Mouse (Mus musculus) heart, embryonic 11.5 days (tissue): Measurements from ENCODE around the gene Fam83c. TPM values are rescaled to one million over a fixed set of nuclear protein-coding genes. Genes with fewer than 3 reads are reported as not detected.
A peak's percentile ranks its signal among the peaks of the same experiment; 100 is the strongest.

Source experiments
- ATAC-seq: fragments of 200-750 bp; cut with Nextera tagmentation; replicated peaks from 2 replicates; pipeline ENCODE4 v1.8.0; 2017; ENCODE audit warnings: moderate library complexity; ENCODE audit not compliant: insufficient number of reproducible peaks, low FRiP score, low TSS enrichment
- H3K27ac ChIP-seq: fragments of 300-500 bp; sonication (generic); 2 replicates; pipeline ENCODE4 v1.5.1; 2014; ENCODE audit warnings: mild to moderate bottlenecking, low read depth, low read length
- H3K27me3 ChIP-seq: fragments of 300-500 bp; sonication (generic); 2 replicates; pipeline ENCODE4 v1.6.1; 2014; ENCODE audit warnings: mild to moderate bottlenecking, low read length, mixed read lengths; ENCODE audit not compliant: control insufficient read depth, insufficient read depth
- H3K36me3 ChIP-seq: fragments of 300-500 bp; sonication (generic); 2 replicates; pipeline ENCODE4 v1.6.1; 2014; ENCODE audit warnings: mild to moderate bottlenecking, low read length, moderate library complexity, mixed read lengths; ENCODE audit not compliant: control insufficient read depth, insufficient read depth
- H3K4me1 ChIP-seq: fragments of 300-500 bp; sonication (generic); 2 replicates; pipeline ENCODE4 v1.6.1; 2014; ENCODE audit warnings: low read length; ENCODE audit not compliant: control insufficient read depth, insufficient read depth
- H3K4me2 ChIP-seq: fragments of 300-500 bp; sonication (generic); 2 replicates; pipeline ENCODE4 v1.6.1; 2014; ENCODE audit warnings: mild to moderate bottlenecking, moderate library complexity
- H3K4me3 ChIP-seq: fragments of 300-500 bp; sonication (generic); 2 replicates; pipeline ENCODE4 v1.5.1; 2014; ENCODE audit warnings: low read depth, low read length
- H3K9ac ChIP-seq: fragments of 300-500 bp; sonication (generic); 2 replicates; pipeline ENCODE4 v1.6.1; 2014; ENCODE audit warnings: mild to moderate bottlenecking, low read depth, low read length, moderate library complexity
- H3K9me3 ChIP-seq: fragments of 300-500 bp; sonication (generic); replicated peaks from 2 replicates; pipeline ENCODE4 v1.6.1; 2016; ENCODE audit warnings: low read length; ENCODE audit not compliant: control insufficient read depth
- WGBS: fragments of 180-500 bp; shearing (Covaris S2); extraction: QIAGEN DNeasy Blood & Tissue Kit; methylation state at CpG from one replicate; pipeline ENCODE4 v1.1.7; 2014; ENCODE audit not compliant: insufficient replicate concordance; 5-methylcytosine and 5-hydroxymethylcytosine counted together
- polyA plus RNA-seq: library from polyadenylated mRNA; unstranded; fragments of >200 nt; fragmentation: Nextera tagmentation; extraction: Ambion mirVana; gene quantifications from 2 replicates; pipeline ENCODE4 v1.2.1, GENCODE M21; 2014

The Fam83c gene
- polyA plus RNA-seq, 1 experiment from 2014 or later: 0.06 TPM

- no peak for ATAC-seq
- Histone ChIP-seq H3K9ac (no peak overlapping the region), H3K9me3 (no peaks in the 10 kb centered on the region), H3K36me3 (peaks cover 17% of the 10 kb centered on the region; the same call in 1 of the 2 replicates), H3K27me3 (no peaks in the 10 kb centered on the region), H3K4me3 (no peak overlapping the region), H3K27ac (no peak overlapping the region), H3K4me2 (no peak overlapping the region), H3K4me1 (peaks cover 10% of the 10 kb centered on the region)
- WGBS: 91% methylated on average over 5 of the region's 5 CpGs
Observed at GRCm38 (mm10) chr2:155820779-155821178, 13.9 kb downstream of the Fam83c start.

DNA sequence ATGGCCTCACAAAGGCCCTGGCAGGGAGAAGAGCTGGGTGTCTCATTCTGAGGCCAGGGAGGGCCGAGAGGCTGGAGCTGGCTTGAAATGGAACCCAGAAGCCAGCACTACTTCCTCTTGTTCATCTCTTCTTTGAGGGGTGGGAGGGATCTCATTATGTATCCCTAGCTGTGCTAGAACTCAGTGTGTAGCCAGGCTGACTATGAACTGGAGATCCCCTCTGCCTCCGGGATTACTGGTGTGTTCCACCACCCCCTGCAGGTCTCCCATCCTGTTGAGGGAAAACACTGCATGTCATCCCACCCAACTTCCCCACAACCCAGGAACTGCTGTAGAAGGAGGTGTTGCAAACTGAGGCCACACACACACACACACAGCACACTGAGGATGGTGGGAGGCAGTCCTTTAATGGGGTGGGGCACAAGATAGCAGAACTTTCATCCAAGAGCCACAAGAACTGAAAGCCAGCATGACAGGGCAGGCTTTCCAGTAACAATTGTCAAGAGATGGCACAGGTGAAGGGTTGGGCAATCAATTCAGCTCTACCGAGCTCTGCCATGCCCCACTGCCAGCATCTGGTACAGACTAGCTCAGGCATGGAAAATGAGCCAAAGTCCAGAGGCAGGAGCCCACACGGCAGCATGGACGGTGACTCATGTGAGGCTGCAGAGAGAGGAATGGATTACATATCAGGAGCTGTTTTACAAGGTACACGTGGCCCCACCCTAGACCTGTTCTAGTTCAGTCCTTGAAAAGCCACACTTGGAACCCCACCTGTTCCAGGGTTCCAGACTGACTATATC is 15.0 kb downstream of the Fam83c start:
- peak overlapping the region; percentile 96 for H3K4me2 ChIP-seq
- peak overlapping the region; percentile 47 for H3K27ac ChIP-seq
- ATAC-seq: no peak
- no peaks in the 10 kb centered on the region for H3K9me3 ChIP-seq
- no peaks in the 10 kb centered on the region for H3K27me3 ChIP-seq
- peak overlapping the region; percentile 75 for H3K4me3 ChIP-seq
- 63% methylated on average over 6 of the region's 6 CpGs for WGBS
- H3K4me1 ChIP-seq: peaks cover 4% of the 10 kb centered on the region; the same call in 1 of the 2 replicates
- H3K9ac ChIP-seq: 0 out of 2 replicates have a peak overlapping the region, but pooled peaks have one; percentile 12
- H3K36me3 ChIP-seq: peaks cover 17% of the 10 kb centered on the region; the same call in 1 of the 2 replicates

DNA sequence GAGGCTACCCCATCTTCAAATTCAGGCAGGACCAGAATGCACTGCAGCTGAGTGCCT is 15.4 kb downstream of the Fam83c start, which contains the start of gene BC029722:
TSS of gene BC029722 (minus strand) at position 35 of the 57 bp plus-strand sequence.
- H3K4me3 ChIP-seq: peak within 1 kb of the TSS; percentile 75
- no peak for ATAC-seq
- H3K27ac ChIP-seq: peak within 1 kb of the TSS; percentile 70
- H3K9ac ChIP-seq: peak within 1 kb of the TSS; percentile 88
- peaks cover 4% of the 10 kb centered on the region; the same call in 1 of the 2 replicates for H3K4me1 ChIP-seq
- no peaks in the 10 kb centered on the region for H3K9me3 ChIP-seq
- H3K27me3 ChIP-seq: no peaks in the 10 kb centered on the region
- peaks cover 17% of the 10 kb centered on the region; the same call in 1 of the 2 replicates for H3K36me3 ChIP-seq
- peak within 1 kb of the TSS; percentile 96 for H3K4me2 ChIP-seq

DNA sequence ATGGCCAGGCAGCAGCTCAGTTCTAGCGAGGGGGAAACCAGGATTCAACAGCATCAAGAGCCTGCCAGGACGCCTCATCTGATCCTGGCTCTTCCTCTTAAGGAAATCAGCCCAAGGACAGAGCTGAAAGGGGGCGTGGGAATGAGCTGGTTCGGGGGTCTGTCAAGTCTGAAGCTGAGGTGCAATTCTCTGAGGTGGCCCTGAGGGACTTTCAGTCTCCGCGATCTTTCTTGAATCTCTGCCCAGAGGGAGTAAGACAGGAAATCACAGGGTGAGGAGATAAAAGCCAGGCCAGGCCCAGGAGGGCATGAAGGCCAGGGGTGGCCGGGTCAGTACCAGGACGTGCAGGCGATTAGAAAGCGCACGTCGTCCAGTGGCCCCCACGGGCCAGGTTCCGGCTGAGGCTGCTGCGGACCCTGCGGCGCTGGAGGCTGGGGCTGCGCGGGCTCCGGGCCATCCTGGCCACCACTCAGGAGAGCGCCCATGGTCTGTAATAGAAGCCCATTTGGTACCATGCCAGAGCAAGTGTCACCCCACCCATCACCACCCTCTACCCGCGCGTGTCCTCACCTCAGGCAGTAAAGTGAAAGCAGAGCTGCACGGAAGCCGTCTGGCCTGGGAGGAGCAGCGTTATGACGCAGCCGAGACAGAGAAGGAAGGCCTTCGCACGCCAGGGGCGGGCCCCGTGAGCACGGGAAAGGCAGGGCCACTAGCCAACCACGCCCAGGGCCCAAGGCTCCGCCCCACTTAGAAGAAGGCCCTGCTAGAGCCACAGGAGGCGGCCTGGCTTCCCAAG is 15.9 kb downstream of the Fam83c start:
- peak overlapping the region; percentile 88 for H3K9ac ChIP-seq
- H3K27me3 ChIP-seq: no peaks in the 10 kb centered on the region
- H3K27ac ChIP-seq: peak overlapping the region; percentile 70
- peaks cover 4% of the 10 kb centered on the region; the same call in 1 of the 2 replicates for H3K4me1 ChIP-seq
- peak overlapping the region; percentile 75 for H3K4me3 ChIP-seq
- peaks cover 17% of the 10 kb centered on the region; the same call in 1 of the 2 replicates for H3K36me3 ChIP-seq
- under 1% methylated on average over 37 of the region's 37 CpGs for WGBS
- peak overlapping the region; percentile 96 for H3K4me2 ChIP-seq
- ATAC-seq: peak; percentile 91
- no peaks in the 10 kb centered on the region for H3K9me3 ChIP-seq

GRCm38 (mm10) chr2:155817301-155818245 is 17.1 kb downstream of the Fam83c start:
- no peak overlapping the region; the same call in 1 of the 2 replicates for H3K27ac ChIP-seq
- peaks cover 4% of the 10 kb centered on the region; the same call in 1 of the 2 replicates for H3K4me1 ChIP-seq
- 74% methylated on average over 10 of the region's 10 CpGs for WGBS
- H3K9me3 ChIP-seq: no peaks in the 10 kb centered on the region
- H3K4me3 ChIP-seq: no peak overlapping the region
- H3K4me2 ChIP-seq: no peak overlapping the region; the same call in 1 of the 2 replicates
- ATAC-seq: no peak
- H3K36me3 ChIP-seq: peaks cover 7% of the 10 kb centered on the region; the same call in 1 of the 2 replicates
- H3K9ac ChIP-seq: no peak overlapping the region
- no peaks in the 10 kb centered on the region for H3K27me3 ChIP-seq

DNA sequence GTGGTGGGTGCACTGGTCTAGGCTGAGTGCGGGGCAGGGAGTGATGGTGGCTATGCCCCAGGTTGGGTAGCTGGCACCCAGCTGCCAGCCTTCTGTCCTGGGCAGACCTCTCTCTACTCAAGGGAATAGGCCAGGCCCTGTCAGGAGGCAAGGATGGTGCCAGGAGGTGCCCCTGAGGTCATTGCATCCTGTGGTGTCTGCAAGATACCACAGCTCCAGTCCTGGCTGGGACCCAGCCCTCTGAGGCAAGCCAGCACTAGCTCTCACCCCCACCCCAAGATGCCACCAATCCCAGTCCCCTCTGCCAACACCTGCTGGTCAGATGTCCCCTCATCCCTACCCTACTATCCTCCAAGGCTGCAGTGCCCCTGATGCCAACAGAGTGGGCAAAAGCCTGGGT is 18.5 kb downstream of the Fam83c start:
- Histone ChIP-seq H3K4me1 (peaks cover 4% of the 10 kb centered on the region; the same call in 1 of the 2 replicates), H3K27ac (no peak overlapping the region), H3K4me2 (no peak overlapping the region), H3K27me3 (no peaks in the 10 kb centered on the region), H3K4me3 (no peak overlapping the region), H3K36me3 (peaks cover under 1% of the 10 kb centered on the region; the same call in 1 of the 2 replicates), H3K9me3 (no peaks in the 10 kb centered on the region), H3K9ac (no peak overlapping the region)
- WGBS: 100% methylated on average over 1 of the region's 1 CpGs
- no peak for ATAC-seq

DNA sequence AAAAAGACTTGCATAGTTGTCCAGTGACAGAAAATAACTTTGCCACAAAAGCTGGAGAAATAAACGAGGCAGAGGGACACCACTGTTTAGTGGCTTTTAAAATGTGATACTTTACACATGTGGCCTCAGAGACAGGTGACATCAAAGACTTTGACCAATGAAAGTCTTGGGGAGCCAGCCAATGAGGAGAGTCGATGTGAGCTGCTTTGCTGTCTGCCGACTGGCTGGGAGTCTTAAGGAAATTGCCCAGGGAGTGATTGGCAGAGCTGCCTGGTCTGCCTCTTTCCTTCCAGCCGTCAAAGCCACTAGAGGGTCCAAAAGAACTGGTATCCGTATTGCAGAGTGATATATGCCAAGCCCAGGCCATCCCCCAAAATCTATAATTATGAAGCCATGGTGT is 19.8 kb downstream of the Fam83c start:
- no peaks in the 10 kb centered on the region for H3K9me3 ChIP-seq
- 22% methylated on average over 5 of the region's 5 CpGs for WGBS
- ATAC-seq: no peak
- H3K4me2 ChIP-seq: no peak overlapping the region
- H3K27ac ChIP-seq: no peak overlapping the region
- no peaks in the 10 kb centered on the region; the same call in 1 of the 2 replicates for H3K36me3 ChIP-seq
- H3K4me3 ChIP-seq: no peak overlapping the region
- no peak overlapping the region for H3K9ac ChIP-seq
- no peaks in the 10 kb centered on the region for H3K27me3 ChIP-seq
- peaks cover 4% of the 10 kb centered on the region; the same call in 1 of the 2 replicates for H3K4me1 ChIP-seq

DNA sequence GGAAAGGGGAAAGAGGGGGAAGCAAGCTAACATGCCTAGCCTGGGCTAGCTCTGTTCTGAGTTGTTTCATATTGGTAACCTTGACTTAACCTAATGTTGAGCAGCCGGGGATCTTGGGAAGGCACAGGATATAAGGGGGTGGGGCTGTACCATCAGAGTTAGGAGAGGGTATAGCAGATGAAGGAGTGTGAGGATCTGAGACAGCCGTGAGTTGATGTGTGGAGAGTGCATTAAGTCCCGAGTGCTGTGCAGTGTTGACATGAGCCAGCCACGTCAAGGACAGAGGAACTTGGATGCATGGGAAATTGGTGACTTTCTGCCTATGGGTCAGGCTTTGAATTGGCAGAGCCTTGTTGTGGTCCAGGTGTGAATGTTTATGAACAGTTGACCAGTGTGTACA is 22.0 kb downstream of the Fam83c start:
- H3K9me3 ChIP-seq: no peaks in the 10 kb centered on the region
- H3K4me3 ChIP-seq: no peak overlapping the region
- ATAC-seq: no peak
- no peaks in the 10 kb centered on the region for H3K27me3 ChIP-seq
- no peak overlapping the region for H3K27ac ChIP-seq
- no peak overlapping the region for H3K9ac ChIP-seq
- H3K36me3 ChIP-seq: no peaks in the 10 kb centered on the region
- 68% methylated on average over 4 of the region's 4 CpGs for WGBS
- no peak overlapping the region for H3K4me2 ChIP-seq
- no peaks in the 10 kb centered on the region for H3K4me1 ChIP-seq
